In the genomic region with DNA sequence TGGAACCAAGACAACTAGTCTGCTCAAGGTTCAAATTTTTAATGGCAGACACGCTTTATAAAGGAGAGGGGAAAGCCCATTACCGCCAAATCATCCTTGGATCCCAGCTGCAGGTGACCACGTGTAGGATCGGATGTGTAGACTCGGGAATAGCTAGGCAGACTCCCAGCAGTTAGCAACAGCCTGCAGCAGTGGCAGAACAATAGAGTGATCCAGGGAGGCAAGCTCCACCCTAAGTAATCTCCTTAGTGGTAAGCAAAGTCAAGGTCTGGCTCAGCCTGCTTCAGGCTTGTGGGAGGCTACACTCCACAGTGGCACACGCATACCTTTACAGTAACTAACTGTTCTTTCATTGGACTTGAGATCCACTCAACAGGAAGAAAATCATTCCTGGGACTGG, we compare ENCODE assay signal across 19 mouse cellular contexts.
"Had no signal": no experiment of that assay in that cellular context is flagged by ENCODE, and none has a peak within 500 bp of the region (broad histone marks: within the 10 kb centered on the region; RNA-seq: fewer than 3 reads in every experiment).

No protein-coding gene starts in this region.

- ATAC-seq: midbrain, embryonic 16.5 days had no signal

- DNase-seq: lung, adult 18-20 months; lung, embryonic 14.5 days; lung, postnatal 10 days; lung, postnatal 4 days; midbrain, embryonic 14.5 days; retina, postnatal 1 day; right cerebral cortex, adult 18-20 months; right cerebral cortex, postnatal 25 days; right cerebral cortex, postnatal 4 days; spleen, adult 18-20 months; thymus, adult 18-20 months; thymus, postnatal 14 days; thymus, postnatal 4 days had no signal

- H3K27ac ChIP-seq: midbrain, embryonic 10.5 days; midbrain, embryonic 12.5 days; neural tube, embryonic 13.5 days; neural tube, embryonic 15.5 days had no signal

- H3K9ac ChIP-seq: lung, embryonic 14.5 days; midbrain, embryonic 12.5 days; neural tube, embryonic 13.5 days; neural tube, embryonic 15.5 days had no signal

- H3K9me3 ChIP-seq: midbrain, embryonic 10.5 days; midbrain, embryonic 12.5 days; neural tube, embryonic 13.5 days; neural tube, embryonic 15.5 days had no signal

- H3K36me3 ChIP-seq: midbrain, embryonic 10.5 days; midbrain, embryonic 12.5 days; neural tube, embryonic 13.5 days; neural tube, embryonic 15.5 days had no signal

- H3K4me1 ChIP-seq: midbrain, embryonic 10.5 days; midbrain, embryonic 12.5 days; neural tube, embryonic 13.5 days; neural tube, embryonic 15.5 days had no signal

- H3K4me3 ChIP-seq: midbrain, embryonic 10.5 days; midbrain, embryonic 12.5 days; myocyte; neural tube, embryonic 13.5 days; neural tube, embryonic 15.5 days had no signal

- H3K27me3 ChIP-seq: midbrain, embryonic 12.5 days; neural tube, embryonic 13.5 days; neural tube, embryonic 15.5 days had no signal
